Comparison of ENCODE assay signal across 26 mouse cellular contexts in the genomic region with DNA sequence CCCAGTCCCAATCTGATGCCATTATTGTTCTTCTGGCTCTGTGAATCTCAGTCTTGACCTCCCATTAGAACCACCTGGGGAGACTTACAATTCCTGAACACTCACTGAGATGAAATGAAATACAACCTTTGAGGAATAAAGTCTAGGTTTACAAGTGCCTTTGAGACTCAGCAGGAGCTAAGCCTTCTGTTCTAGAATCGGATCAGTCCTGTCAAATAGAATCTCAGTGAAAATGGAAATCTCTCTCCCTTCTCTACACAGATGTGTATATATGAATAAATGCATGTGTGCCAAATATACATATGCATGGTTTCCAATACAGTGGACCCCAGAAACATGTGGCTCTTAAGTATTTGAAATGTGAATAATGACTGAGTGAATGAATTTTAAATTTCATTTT.
"Had no signal": no experiment of that assay in that cellular context is flagged by ENCODE, and none has a peak within 500 bp of the region (broad histone marks: within the 10 kb centered on the region; RNA-seq: fewer than 3 reads in every experiment).

No protein-coding gene starts in this region.

- H3K9ac ChIP-seq: heart, embryonic 13.5 days; heart, embryonic 15.5 days; hindbrain, embryonic 12.5 days; hindbrain, embryonic 14.5 days; intestine, embryonic 15.5 days; limb, embryonic 13.5 days; limb, embryonic 15.5 days had no signal

- H3K36me3 ChIP-seq: heart, embryonic 13.5 days; heart, embryonic 15.5 days; hindbrain, embryonic 12.5 days; intestine, embryonic 15.5 days; limb, embryonic 13.5 days; limb, embryonic 15.5 days had no signal

- DNase-seq: gastrocnemius, adult 2 months; gastrocnemius, postnatal 10 days; gastrocnemius, postnatal 25 days; heart, adult 2 months; heart, postnatal 14 days; heart, postnatal 36 days; kidney, adult 18-20 months; kidney, adult 8-10 months; kidney, postnatal 10 days; kidney, postnatal 25 days; kidney, postnatal 4 days; left cerebral cortex, postnatal 4 days had no signal

- H3K4me3 ChIP-seq: gastrocnemius, adult 2 months; heart, adult 2 months; heart, embryonic 13.5 days; heart, embryonic 15.5 days; hindbrain, embryonic 10.5 days; hindbrain, embryonic 12.5 days; intestine, embryonic 15.5 days; layer of hippocampus, adult 2 months; left cerebral cortex, adult 2 months; limb, embryonic 13.5 days; limb, embryonic 15.5 days had no signal

- H3K4me1 ChIP-seq: hindbrain, embryonic 10.5 days; hindbrain, embryonic 12.5 days; intestine, embryonic 15.5 days; limb, embryonic 13.5 days; limb, embryonic 15.5 days had no signal

- H3K4me2 ChIP-seq: heart, embryonic 11.5 days; heart, embryonic 13.5 days; heart, embryonic 15.5 days; hindbrain, embryonic 12.5 days; hindbrain, embryonic 14.5 days; intestine, embryonic 15.5 days; limb, embryonic 13.5 days; limb, embryonic 15.5 days had no signal

- H3K27ac ChIP-seq: gastrocnemius, adult 2 months; heart, adult 2 months; heart, embryonic 13.5 days; heart, embryonic 15.5 days; hindbrain, embryonic 10.5 days; hindbrain, embryonic 12.5 days; hindbrain, embryonic 14.5 days; intestine, embryonic 15.5 days; layer of hippocampus, adult 2 months; left cerebral cortex, adult 2 months; limb, embryonic 13.5 days; limb, embryonic 15.5 days had no signal

- ATAC-seq: hindbrain, embryonic 16.5 days; inflammation-experienced regulatory T-cells, adult 6 months; intestine, embryonic 15.5 days; intestine, postnatal 0 days had no signal

- H3K27me3 ChIP-seq: heart, embryonic 13.5 days; heart, embryonic 15.5 days; hindbrain, embryonic 12.5 days; intestine, embryonic 15.5 days; limb, embryonic 13.5 days; limb, embryonic 15.5 days had no signal

- H3K9me3 ChIP-seq: heart, embryonic 13.5 days; heart, embryonic 15.5 days; hindbrain, embryonic 10.5 days; hindbrain, embryonic 12.5 days; intestine, embryonic 15.5 days; limb, embryonic 13.5 days; limb, embryonic 15.5 days had no signal
